Mouse (Mus musculus) MEL (cell line): Measurements from ENCODE around the gene Ccl25.

Experiments used
- CTCF ChIP-seq, 3 experiments: IDR thresholded peaks in 2 of 3; conservative IDR thresholded peaks in 1 of 3; 2 replicates each; pipeline ENCODE4 v1.5.1; 2011 to 2012; ENCODE audit warnings: low read length in 3 of 3, low read depth in 2 of 3, mild to moderate bottlenecking in 2 of 3, improper control_type of control experiment in 1 of 3, inconsistent platforms in 1 of 3, mixed read lengths in 1 of 3, moderate library complexity in 1 of 3; ENCODE audit not compliant: control insufficient read depth in 1 of 3, insufficient read depth in 1 of 3, poor library complexity in 1 of 3, severe bottlenecking in 1 of 3
- ZKSCAN1 ChIP-seq: IDR thresholded peaks from 2 replicates; pipeline ENCODE4 v1.6.1; 2012; ENCODE audit warnings: low read depth, mild to moderate bottlenecking, inconsistent platforms, low read length, improper control_type of control experiment, moderate library complexity

GRCm38 (mm10) chr8:4353741-4354140 lies 28.7 kb downstream of the Ccl25 start:
- no peak for TF ChIP-seq CTCF (IDR thresholded peaks at IDR 0.05 in 2 of 3, conservative IDR thresholded peaks at IDR 0.05 in 1 of 3; ENCODE audit: control insufficient read depth in 1 of 3, insufficient read depth in 1 of 3, low read depth in 2 of 3, low read length in 3 of 3, poor library complexity in 1 of 3, severe bottlenecking in 1 of 3)
- TF ChIP-seq ZKSCAN1 = no peak
